Mouse (Mus musculus): ENCODE data around the gene Cherp. TPM values are rescaled to one million over a fixed set of nuclear protein-coding genes. Genes with fewer than 3 reads are reported as not detected.

Cherp gene
- polyA plus RNA-seq, 2 experiments: 19.9 to 25.4 TPM

DNA sequence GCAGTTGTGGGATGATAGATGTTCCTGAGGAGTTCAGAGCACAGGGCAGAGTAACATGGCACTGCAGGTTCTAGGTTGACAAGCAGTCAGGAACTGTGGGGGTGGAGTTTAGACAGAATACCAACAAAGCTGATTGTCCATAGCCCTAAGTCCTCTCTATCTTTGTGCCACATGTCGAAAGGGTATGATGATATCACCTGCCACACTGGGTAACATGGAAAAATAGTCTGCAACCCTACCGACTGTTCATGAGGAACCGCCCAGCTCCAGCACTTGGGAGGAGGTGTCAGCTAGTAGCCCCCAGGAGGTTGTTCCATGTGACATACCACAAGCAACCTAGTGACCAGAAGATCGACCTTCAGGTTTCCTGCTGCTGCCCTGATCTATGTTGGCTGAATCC lies 23.5 kb upstream of the Cherp start:
- 36% methylated on average over 4 of the region's 4 CpGs for whole genome bisulfite sequencing (ENCODE audit: insufficient replicate concordance)
- no peak for TF ChIP-seq EP300 (IDR thresholded peaks at IDR 0.05; ENCODE audit: low read depth)
- TF ChIP-seq CTCF (IDR thresholded peaks at IDR 0.05; ENCODE audit: low read depth): no peak
- Histone ChIP-seq H3K4me1 (replicated peaks; ENCODE audit: control insufficient read depth in 2 of 2, insufficient read depth in 2 of 2, low read length in 1 of 2) (peaks cover 1 to 7% of the 10 kb centered on the region in 2 experiments; a peak in 3 of 4 replicates), H3K36me3 (replicated peaks; ENCODE audit: control insufficient read depth, insufficient read depth, low read depth) (peaks cover 15% of the 10 kb centered on the region), H3K9me3 (ENCODE audit: control insufficient read depth, low read length) (no peaks in the 10 kb centered on the region), H3K4me3 (ENCODE audit: insufficient read depth in 1 of 2, low read depth in 2 of 2, low read length in 2 of 2) (no peak overlapping the region), H3K27me3 (ENCODE audit: control insufficient read depth, insufficient read depth, low read length) (no peaks in the 10 kb centered on the region), H3K4me2 (ENCODE audit: low read depth) (no peak overlapping the region), H3K9ac (replicated peaks) (no peak overlapping the region), H3K27ac (no peak overlapping the region)
- peak; percentile 9; the same call in 1 of the 2 replicates for ATAC-seq (ENCODE audit: insufficient read depth)
- DNase-seq (ENCODE audit: low read depth in 3 of 3, low spot score in 3 of 3): no peak

DNA sequence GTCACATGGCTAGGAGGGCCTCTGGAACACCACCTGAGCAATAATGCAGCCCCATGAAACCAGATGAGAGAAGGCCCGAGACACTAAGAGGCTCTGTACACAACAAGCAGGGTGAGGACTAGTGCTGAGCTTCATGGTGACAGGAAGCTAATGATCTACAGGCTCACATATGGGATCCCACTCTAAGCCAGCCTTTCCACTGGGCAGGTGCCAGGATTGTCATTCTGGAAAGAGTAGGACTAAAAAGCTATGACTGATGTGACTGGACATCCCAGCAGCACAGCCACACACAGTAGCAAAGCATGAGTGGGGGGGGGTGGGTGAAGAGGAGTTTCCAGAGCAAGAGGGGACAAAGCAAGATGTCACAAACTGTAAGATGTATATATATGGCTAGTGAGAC lies 22.9 kb upstream of the Cherp start:
- no peak overlapping the region for H3K27ac ChIP-seq
- peaks cover 15% of the 10 kb centered on the region for H3K36me3 ChIP-seq (replicated peaks; ENCODE audit: control insufficient read depth, insufficient read depth, low read depth)
- no peak for DNase-seq (ENCODE audit: low read depth in 3 of 3, low spot score in 3 of 3)
- no peaks in the 10 kb centered on the region for H3K9me3 ChIP-seq (ENCODE audit: control insufficient read depth, low read length)
- no peak overlapping the region for H3K4me2 ChIP-seq (ENCODE audit: low read depth)
- H3K4me3 ChIP-seq (ENCODE audit: insufficient read depth in 1 of 2, low read depth in 2 of 2, low read length in 2 of 2): no peak overlapping the region
- no peaks in the 10 kb centered on the region for H3K27me3 ChIP-seq (ENCODE audit: control insufficient read depth, insufficient read depth, low read length)
- WGBS (ENCODE audit: insufficient replicate concordance): 69% methylated on average over 1 of the region's 1 CpGs
- H3K9ac ChIP-seq (replicated peaks): no peak overlapping the region
- peaks cover 4 to 11% of the 10 kb centered on the region in 2 experiments for H3K4me1 ChIP-seq (replicated peaks; ENCODE audit: control insufficient read depth in 2 of 2, insufficient read depth in 2 of 2, low read length in 1 of 2)
- no peak for ATAC-seq (ENCODE audit: insufficient read depth)
- TF ChIP-seq CTCF (IDR thresholded peaks at IDR 0.05; ENCODE audit: low read depth): no peak
- no peak for TF ChIP-seq EP300 (IDR thresholded peaks at IDR 0.05; ENCODE audit: low read depth)

DNA sequence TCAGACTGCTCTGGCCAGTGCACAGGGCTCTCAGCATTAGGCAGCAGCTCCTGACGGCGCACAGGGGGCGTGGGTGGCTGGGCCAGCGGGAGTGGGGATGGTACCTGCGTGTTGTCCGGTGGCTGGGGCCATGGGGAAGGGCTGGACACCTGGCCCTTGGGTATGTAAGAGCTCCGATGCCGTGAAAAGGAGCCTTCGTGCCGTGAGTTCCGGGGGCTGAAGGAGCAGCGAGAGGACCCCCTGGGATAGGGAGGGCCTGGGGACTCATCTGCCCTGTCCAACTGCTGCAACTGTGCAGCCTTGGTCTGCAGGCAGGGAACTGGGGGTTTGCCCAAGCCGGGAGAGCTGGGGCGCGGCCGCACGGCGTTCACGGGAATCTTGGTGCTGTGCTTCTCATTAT lies 21.2 kb upstream of the Cherp start:
- H3K27me3 ChIP-seq (ENCODE audit: control insufficient read depth, insufficient read depth, low read length): no peaks in the 10 kb centered on the region
- WGBS (ENCODE audit: insufficient replicate concordance): 88% methylated on average over 19 of the region's 19 CpGs
- TF ChIP-seq EP300 (IDR thresholded peaks at IDR 0.05; ENCODE audit: low read depth) (no peak), CTCF (IDR thresholded peaks at IDR 0.05; ENCODE audit: low read depth) (no peak)
- no peak for DNase-seq (ENCODE audit: low read depth in 3 of 3, low spot score in 3 of 3)
- no peak overlapping the region for H3K4me3 ChIP-seq (ENCODE audit: insufficient read depth in 1 of 2, low read depth in 2 of 2, low read length in 2 of 2)
- no peaks in the 10 kb centered on the region for H3K9me3 ChIP-seq (ENCODE audit: control insufficient read depth, low read length)
- no peak overlapping the region for H3K4me2 ChIP-seq (ENCODE audit: low read depth)
- H3K36me3 ChIP-seq (replicated peaks; ENCODE audit: control insufficient read depth, insufficient read depth, low read depth): peaks cover 15% of the 10 kb centered on the region
- H3K9ac ChIP-seq (replicated peaks): no peak overlapping the region
- no peak overlapping the region for H3K27ac ChIP-seq
- ATAC-seq (ENCODE audit: insufficient read depth): no peak
- H3K4me1 ChIP-seq (replicated peaks; ENCODE audit: control insufficient read depth in 2 of 2, insufficient read depth in 2 of 2, low read length in 1 of 2): peaks cover 4 to 15% of the 10 kb centered on the region in 2 experiments

- peaks cover 15% of the 10 kb centered on the region for H3K36me3 ChIP-seq (replicated peaks; ENCODE audit: control insufficient read depth, insufficient read depth, low read depth)
- TF ChIP-seq CTCF (IDR thresholded peaks at IDR 0.05; ENCODE audit: low read depth) (no peak), EP300 (IDR thresholded peaks at IDR 0.05; ENCODE audit: low read depth) (no peak)
- no peak overlapping the region for H3K4me3 ChIP-seq (ENCODE audit: insufficient read depth in 1 of 2, low read depth in 2 of 2, low read length in 2 of 2)
- ATAC-seq (ENCODE audit: insufficient read depth): no peak
- H3K9ac ChIP-seq (replicated peaks): no peak overlapping the region
- no peak overlapping the region for H3K27ac ChIP-seq
- no peaks in the 10 kb centered on the region for H3K9me3 ChIP-seq (ENCODE audit: control insufficient read depth, low read length)
- peaks cover 7 to 19% of the 10 kb centered on the region in 2 experiments for H3K4me1 ChIP-seq (replicated peaks; ENCODE audit: control insufficient read depth in 2 of 2, insufficient read depth in 2 of 2, low read length in 1 of 2)
- DNase-seq (ENCODE audit: low read depth in 3 of 3, low spot score in 3 of 3): no peak
- no peak overlapping the region for H3K4me2 ChIP-seq (ENCODE audit: low read depth)
- no peaks in the 10 kb centered on the region for H3K27me3 ChIP-seq (ENCODE audit: control insufficient read depth, insufficient read depth, low read length)
- WGBS (ENCODE audit: insufficient replicate concordance): 86% methylated on average over 23 of the region's 23 CpGs
Observed at GRCm38 (mm10) chr8:72495411-72496111, 20.5 kb upstream of the Cherp start.

GRCm38 (mm10) chr8:72493381-72493780 lies 18.4 kb upstream of the Cherp start:
- Histone ChIP-seq H3K27ac (peak overlapping the region; percentile 59), H3K27me3 (ENCODE audit: control insufficient read depth, insufficient read depth, low read length) (no peaks in the 10 kb centered on the region), H3K4me2 (ENCODE audit: low read depth) (peak overlapping the region; percentile 97), H3K36me3 (replicated peaks; ENCODE audit: control insufficient read depth, insufficient read depth, low read depth) (peaks cover 18% of the 10 kb centered on the region), H3K4me3 (ENCODE audit: insufficient read depth in 1 of 2, low read depth in 2 of 2, low read length in 2 of 2) (peak overlapping the region; percentile 74 to 90), H3K9me3 (ENCODE audit: control insufficient read depth, low read length) (no peaks in the 10 kb centered on the region), H3K4me1 (replicated peaks; ENCODE audit: control insufficient read depth in 2 of 2, insufficient read depth in 2 of 2, low read length in 1 of 2) (peaks cover 9 to 17% of the 10 kb centered on the region in 2 experiments), H3K9ac (replicated peaks) (peak overlapping the region; percentile 79)
- no peak for TF ChIP-seq EP300 (IDR thresholded peaks at IDR 0.05; ENCODE audit: low read depth)
- no peak for TF ChIP-seq CTCF (IDR thresholded peaks at IDR 0.05; ENCODE audit: low read depth)
- 10% methylated on average over 8 of the region's 8 CpGs for WGBS (ENCODE audit: insufficient replicate concordance)
- ATAC-seq (ENCODE audit: insufficient read depth): no peak
- no peak for DNase-seq (ENCODE audit: low read depth in 3 of 3, low spot score in 3 of 3)
